Mouse (Mus musculus): ENCODE data around the gene Ccdc85c. TPM values are rescaled to one million over a fixed set of nuclear protein-coding genes. Genes with fewer than 3 reads are reported as not detected.

The Ccdc85c gene
- polyA plus RNA-seq, 1 experiment from 2014 or later, result 7.0 TPM

DNA sequence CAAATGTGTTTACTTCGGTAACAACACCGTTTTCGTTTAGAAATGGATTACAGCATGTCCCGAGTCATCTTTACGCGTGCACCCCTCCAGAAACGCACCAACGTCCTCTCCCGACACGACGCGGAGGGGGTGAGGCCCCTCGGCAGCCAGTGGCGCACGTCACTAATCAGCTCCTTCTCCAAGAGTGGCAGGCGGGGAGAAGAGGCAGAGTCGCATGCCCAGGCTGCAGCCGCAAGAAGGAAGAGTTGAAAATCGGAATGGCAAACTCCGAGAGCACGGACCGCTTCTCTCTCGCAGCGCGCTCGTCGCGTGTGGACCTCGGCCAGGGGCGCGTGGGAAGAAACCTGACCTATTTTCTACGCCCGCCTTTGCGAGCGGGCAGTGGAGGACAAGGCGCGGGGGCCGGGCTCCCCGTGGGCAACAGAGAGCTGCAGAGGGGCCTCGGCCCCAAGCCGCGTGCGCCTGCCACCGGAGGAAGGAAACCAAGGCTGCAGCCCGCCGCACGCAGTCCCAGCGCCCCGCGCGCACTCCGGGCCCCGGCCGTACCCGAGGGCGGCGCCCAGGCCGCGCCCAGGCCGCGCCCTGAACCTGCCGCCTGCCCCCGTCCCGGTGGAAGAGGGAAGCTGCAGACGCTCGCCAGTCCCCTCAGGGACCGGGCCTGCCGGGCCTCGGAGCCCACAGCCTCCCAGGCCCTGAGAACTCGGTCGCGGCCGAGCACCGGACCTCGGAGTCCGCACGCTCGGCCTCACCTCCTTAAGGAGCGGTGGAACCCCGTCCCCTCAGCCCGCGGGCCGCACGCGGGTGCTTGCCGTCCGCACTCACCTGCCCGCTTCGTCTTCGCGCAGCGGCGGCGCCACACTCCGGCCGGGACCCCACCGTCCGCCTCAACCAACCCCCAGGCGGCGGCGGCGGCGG lies 96.6 kb downstream of the Ccdc85c start:
- no peaks in the 10 kb centered on the region for H3K36me3 ChIP-seq (ENCODE audit: control insufficient read depth, insufficient read depth, low read length)
- peak overlapping the region; percentile 98 for H3K4me3 ChIP-seq (ENCODE audit: low read depth, low read length)
- TF ChIP-seq CTCF (IDR thresholded peaks at IDR 0.05; ENCODE audit: low read depth) (peak; percentile 19; the same call in 1 of the 2 replicates), EP300 (optimal IDR thresholded peaks at IDR 0.05) (no peak)
- H3K9me3 ChIP-seq (ENCODE audit: control insufficient read depth, low read length), result no peaks in the 10 kb centered on the region
- peak; percentile 77 for DNase-seq (ENCODE audit: low spot score)
- H3K4me1 ChIP-seq (replicated peaks; ENCODE audit: control insufficient read depth, insufficient read depth), result peaks cover 10% of the 10 kb centered on the region
- H3K27ac ChIP-seq (replicated peaks), result peak overlapping the region; percentile 98
- peak overlapping the region; percentile 98 for H3K9ac ChIP-seq (ENCODE audit: low read length)
- ATAC-seq (ENCODE audit: low FRiP score, low TSS enrichment), result peak; percentile 71
- under 1% methylated on average over 83 of the region's 103 CpGs for WGBS
- H3K27me3 ChIP-seq (ENCODE audit: control insufficient read depth, insufficient read depth, low read length), result no peaks in the 10 kb centered on the region
- peak overlapping the region; percentile 88 for H3K4me2 ChIP-seq (replicated peaks; ENCODE audit: low read depth)

DNA sequence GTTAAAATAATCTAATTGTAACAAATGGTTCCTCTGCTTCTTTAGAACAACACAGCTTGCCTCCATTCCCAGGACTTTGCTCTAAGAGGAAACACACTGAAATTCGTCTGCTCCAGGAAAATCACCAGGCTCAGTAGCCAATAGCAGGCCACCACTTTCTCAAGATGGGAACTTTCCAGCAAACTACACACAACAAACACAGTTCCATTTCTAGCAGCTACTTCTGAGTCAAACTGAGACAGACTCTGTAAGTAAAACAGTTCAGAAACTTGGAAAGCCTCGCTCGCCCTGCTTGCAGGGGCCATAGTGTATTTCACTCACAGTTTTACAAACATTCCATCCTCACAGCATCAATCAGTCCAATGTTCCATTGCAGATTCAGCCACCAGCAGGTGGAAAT lies 98.9 kb downstream of the Ccdc85c start:
- Histone ChIP-seq H3K4me1 (replicated peaks; ENCODE audit: control insufficient read depth, insufficient read depth) (peaks cover 10% of the 10 kb centered on the region), H3K9me3 (ENCODE audit: control insufficient read depth, low read length) (no peaks in the 10 kb centered on the region), H3K27me3 (ENCODE audit: control insufficient read depth, insufficient read depth, low read length) (no peaks in the 10 kb centered on the region), H3K4me2 (replicated peaks; ENCODE audit: low read depth) (no peak overlapping the region), H3K4me3 (ENCODE audit: low read depth, low read length) (no peak overlapping the region), H3K36me3 (ENCODE audit: control insufficient read depth, insufficient read depth, low read length) (no peaks in the 10 kb centered on the region), H3K9ac (ENCODE audit: low read length) (peak overlapping the region; percentile 18; the same call in 1 of the 2 replicates), H3K27ac (replicated peaks) (no peak overlapping the region)
- 57% methylated on average over 3 of the region's 3 CpGs for WGBS
- ATAC-seq (ENCODE audit: low FRiP score, low TSS enrichment), result no peak
- DNase-seq (ENCODE audit: low spot score), result no peak
- TF ChIP-seq CTCF (IDR thresholded peaks at IDR 0.05; ENCODE audit: low read depth), result no peak
- no peak for TF ChIP-seq EP300 (optimal IDR thresholded peaks at IDR 0.05)

DNA sequence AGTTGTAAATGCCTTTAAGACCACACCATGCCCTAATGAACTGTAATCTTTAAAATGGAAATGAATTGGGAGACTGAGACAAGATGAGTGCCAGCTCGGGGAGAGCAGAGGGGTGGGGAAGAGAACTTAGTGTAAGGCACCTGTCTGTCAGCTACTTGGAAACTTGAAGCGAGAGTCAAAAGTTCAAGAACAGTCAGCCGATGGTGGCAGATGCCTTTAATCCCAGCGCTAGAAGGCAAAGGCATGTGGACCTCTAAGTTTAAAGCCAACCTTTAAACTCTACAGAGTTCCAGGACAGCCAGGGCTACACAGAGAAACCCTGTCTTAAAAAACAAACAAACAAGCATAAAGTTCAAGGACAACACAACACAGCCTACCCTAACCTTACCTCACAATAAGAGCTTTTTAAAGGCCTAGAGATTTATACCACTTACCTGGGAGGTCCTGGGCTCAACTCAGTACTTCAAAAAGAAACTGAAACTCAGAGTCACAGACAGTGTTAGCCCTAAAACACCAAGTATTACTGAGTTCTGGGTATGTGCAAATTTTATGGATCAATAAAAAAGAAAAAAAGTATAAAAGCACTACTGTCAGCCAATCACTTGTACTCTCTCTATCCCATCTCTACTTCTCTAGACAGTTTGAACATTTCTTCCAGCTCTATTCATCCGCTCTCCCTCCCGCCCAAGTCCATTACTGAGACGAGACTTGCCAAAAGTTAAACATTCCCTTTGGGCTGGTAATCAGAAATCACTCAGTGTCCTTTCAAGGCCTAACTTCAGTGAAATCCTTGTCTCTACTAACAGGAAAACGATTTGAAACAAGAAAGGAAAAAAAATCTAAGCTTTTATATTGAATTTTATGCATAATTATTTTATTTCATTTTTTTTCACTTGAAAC lies 100.4 kb downstream of the Ccdc85c start:
- WGBS, result 51% methylated on average over 8 of the region's 8 CpGs
- no peaks in the 10 kb centered on the region for H3K27me3 ChIP-seq (ENCODE audit: control insufficient read depth, insufficient read depth, low read length)
- H3K27ac ChIP-seq (replicated peaks), result no peak overlapping the region
- no peaks in the 10 kb centered on the region for H3K9me3 ChIP-seq (ENCODE audit: control insufficient read depth, low read length)
- peaks cover 8% of the 10 kb centered on the region for H3K4me1 ChIP-seq (replicated peaks; ENCODE audit: control insufficient read depth, insufficient read depth)
- TF ChIP-seq EP300 (optimal IDR thresholded peaks at IDR 0.05), result no peak
- TF ChIP-seq CTCF (IDR thresholded peaks at IDR 0.05; ENCODE audit: low read depth), result no peak
- H3K4me2 ChIP-seq (replicated peaks; ENCODE audit: low read depth), result no peak overlapping the region; the same call in 1 of the 2 replicates
- no peaks in the 10 kb centered on the region for H3K36me3 ChIP-seq (ENCODE audit: control insufficient read depth, insufficient read depth, low read length)
- no peak for DNase-seq (ENCODE audit: low spot score)
- no peak overlapping the region for H3K4me3 ChIP-seq (ENCODE audit: low read depth, low read length)
- no peak for ATAC-seq (ENCODE audit: low FRiP score, low TSS enrichment)
- no peak overlapping the region for H3K9ac ChIP-seq (ENCODE audit: low read length)

DNA sequence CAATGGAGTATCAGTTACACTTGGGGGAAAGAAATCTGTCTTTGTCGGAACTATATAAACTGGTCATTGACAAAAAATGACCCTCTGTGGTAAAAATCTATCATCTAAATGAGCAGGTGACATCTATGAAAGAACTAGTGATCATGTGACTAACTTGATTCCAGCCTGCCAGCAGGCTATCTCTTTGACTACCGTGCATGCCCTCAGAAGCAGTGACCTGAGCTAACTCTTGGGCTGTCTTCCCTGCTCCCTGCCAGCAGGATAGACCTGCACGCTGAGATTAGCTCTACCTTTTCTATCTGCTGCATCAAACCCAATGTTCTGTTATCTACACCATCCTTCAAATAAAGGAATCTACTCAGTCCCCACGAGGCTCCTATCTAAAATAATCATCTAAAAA lies 102.6 kb downstream of the Ccdc85c start:
- no peak overlapping the region for H3K4me2 ChIP-seq (replicated peaks; ENCODE audit: low read depth)
- no peak for ATAC-seq (ENCODE audit: low FRiP score, low TSS enrichment)
- no peaks in the 10 kb centered on the region for H3K9me3 ChIP-seq (ENCODE audit: control insufficient read depth, low read length)
- no peaks in the 10 kb centered on the region for H3K36me3 ChIP-seq (ENCODE audit: control insufficient read depth, insufficient read depth, low read length)
- no peak for DNase-seq (ENCODE audit: low spot score)
- no peak overlapping the region for H3K4me3 ChIP-seq (ENCODE audit: low read depth, low read length)
- no peaks in the 10 kb centered on the region for H3K27me3 ChIP-seq (ENCODE audit: control insufficient read depth, insufficient read depth, low read length)
- no peak overlapping the region for H3K27ac ChIP-seq (replicated peaks)
- H3K4me1 ChIP-seq (replicated peaks; ENCODE audit: control insufficient read depth, insufficient read depth), result peaks cover 3% of the 10 kb centered on the region
- H3K9ac ChIP-seq (ENCODE audit: low read length), result no peak overlapping the region
- TF ChIP-seq EP300 (optimal IDR thresholded peaks at IDR 0.05) (no peak), CTCF (IDR thresholded peaks at IDR 0.05; ENCODE audit: low read depth) (no peak)
- 62% methylated on average over 4 of the region's 4 CpGs for WGBS

DNA sequence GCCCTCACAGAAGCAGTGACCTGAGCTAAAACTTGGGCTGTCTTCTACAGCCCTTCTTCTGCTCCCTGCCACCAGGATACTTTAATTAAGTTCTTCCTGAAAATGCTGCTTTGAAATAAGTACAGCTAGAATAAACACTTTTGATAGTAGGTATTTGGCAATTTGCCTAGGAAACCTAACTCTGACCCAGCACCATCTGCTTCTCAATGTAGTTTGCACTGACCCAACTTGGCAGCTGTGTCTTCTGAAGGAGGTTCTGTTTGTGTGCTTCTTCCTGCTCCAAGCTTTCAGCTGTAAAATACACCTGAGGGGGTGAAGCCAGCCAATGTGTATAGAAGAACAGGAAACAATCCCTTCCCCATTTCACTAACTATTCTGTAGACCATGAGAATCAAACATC lies 103.9 kb downstream of the Ccdc85c start:
- TF ChIP-seq EP300 (optimal IDR thresholded peaks at IDR 0.05), result no peak
- TF ChIP-seq CTCF (IDR thresholded peaks at IDR 0.05; ENCODE audit: low read depth), result no peak
- Histone ChIP-seq H3K4me2 (replicated peaks; ENCODE audit: low read depth) (no peak overlapping the region), H3K27ac (replicated peaks) (no peak overlapping the region), H3K27me3 (ENCODE audit: control insufficient read depth, insufficient read depth, low read length) (no peaks in the 10 kb centered on the region), H3K4me3 (ENCODE audit: low read depth, low read length) (no peak overlapping the region), H3K36me3 (ENCODE audit: control insufficient read depth, insufficient read depth, low read length) (no peaks in the 10 kb centered on the region), H3K9me3 (ENCODE audit: control insufficient read depth, low read length) (no peaks in the 10 kb centered on the region), H3K4me1 (replicated peaks; ENCODE audit: control insufficient read depth, insufficient read depth) (no peaks in the 10 kb centered on the region), H3K9ac (ENCODE audit: low read length) (no peak overlapping the region)
- ATAC-seq (ENCODE audit: low FRiP score, low TSS enrichment) (no peak), DNase-seq (ENCODE audit: low spot score) (no peak)

All from stomach, postnatal 0 days (tissue).